Mouse (Mus musculus) frontal cortex, adult (tissue): Measurements from ENCODE around the gene Cacna1c.

Source experiments
- ATAC-seq: cut with Nextera tagmentation; 2 replicates; pipeline ENCODE4 v1.9.2; 2017; ENCODE audit warnings: mild to moderate bottlenecking, moderate library complexity, mixed read lengths; ENCODE audit not compliant: low TSS enrichment

Gene Cacna1c

GRCm38 (mm10) chr6:118678031-118678430, 518.2 kb downstream of the Cacna1c start:
- peak; percentile 74 for ATAC-seq

- ATAC-seq = peak; percentile 51
These were observed 518.9 kb downstream of the Cacna1c start for GRCm38 (mm10) chr6:118677306-118677705.

GRCm38 (mm10) chr6:118674781-118675180, 521.4 kb downstream of the Cacna1c start:
- no peak for ATAC-seq

- ATAC-seq = no peak
These were observed 522.1 kb downstream of the Cacna1c start for GRCm38 (mm10) chr6:118673974-118674695.

- ATAC-seq = no peak
These were observed 542.9 kb downstream of the Cacna1c start for GRCm38 (mm10) chr6:118653331-118653730.

- peak; percentile 56; the same call in 1 of the 2 replicates for ATAC-seq
These were observed 547.0 kb downstream of the Cacna1c start for GRCm38 (mm10) chr6:118649121-118649783.

GRCm38 (mm10) chr6:118646265-118647061, 549.8 kb downstream of the Cacna1c start:
- ATAC-seq = peak; percentile 89

- no peak for ATAC-seq
These were observed 551.4 kb downstream of the Cacna1c start for GRCm38 (mm10) chr6:118644866-118645265.

- no peak for ATAC-seq
These were observed 552.7 kb downstream of the Cacna1c start for GRCm38 (mm10) chr6:118643541-118643940.

- ATAC-seq = no peak
These were observed 554.4 kb downstream of the Cacna1c start for GRCm38 (mm10) chr6:118641671-118642325.

- no peak for ATAC-seq
These were observed 556.4 kb downstream of the Cacna1c start for GRCm38 (mm10) chr6:118639816-118640215.

- no peak for ATAC-seq
These were observed 557.3 kb downstream of the Cacna1c start for GRCm38 (mm10) chr6:118638911-118639310.

GRCm38 (mm10) chr6:118632491-118632890, 563.7 kb downstream of the Cacna1c start:
- peak; percentile 93 for ATAC-seq

GRCm38 (mm10) chr6:118630006-118630405, 566.2 kb downstream of the Cacna1c start:
- no peak for ATAC-seq

- peak; percentile 68; the same call in 1 of the 2 replicates for ATAC-seq
These were observed 570.0 kb downstream of the Cacna1c start for GRCm38 (mm10) chr6:118626246-118626645.

GRCm38 (mm10) chr6:118623609-118624008, 572.6 kb downstream of the Cacna1c start:
- no peak for ATAC-seq

- ATAC-seq = no peak
These were observed 574.4 kb downstream of the Cacna1c start for GRCm38 (mm10) chr6:118621866-118622265.

- ATAC-seq = no peak
These were observed 574.8 kb downstream of the Cacna1c start for GRCm38 (mm10) chr6:118621406-118621805.

GRCm38 (mm10) chr6:118608906-118609305, 587.3 kb downstream of the Cacna1c start:
- no peak for ATAC-seq

- no peak for ATAC-seq
These were observed 590.2 kb downstream of the Cacna1c start for GRCm38 (mm10) chr6:118605974-118606373.

- ATAC-seq = no peak
These were observed 592.4 kb downstream of the Cacna1c start for GRCm38 (mm10) chr6:118603825-118604224.

GRCm38 (mm10) chr6:118595681-118596055, 600.5 kb downstream of the Cacna1c start:
- ATAC-seq = peak; percentile 25; the same call in 1 of the 2 replicates
